Mouse (Mus musculus): ENCODE measurements at regions not wholly inside any gene's neighbourhood (a gene's known extent, or its start where the extent isn't known, plus 50 kb on each side); places are given as distances from the start of the nearest gene placed in this dataset.

DNA sequence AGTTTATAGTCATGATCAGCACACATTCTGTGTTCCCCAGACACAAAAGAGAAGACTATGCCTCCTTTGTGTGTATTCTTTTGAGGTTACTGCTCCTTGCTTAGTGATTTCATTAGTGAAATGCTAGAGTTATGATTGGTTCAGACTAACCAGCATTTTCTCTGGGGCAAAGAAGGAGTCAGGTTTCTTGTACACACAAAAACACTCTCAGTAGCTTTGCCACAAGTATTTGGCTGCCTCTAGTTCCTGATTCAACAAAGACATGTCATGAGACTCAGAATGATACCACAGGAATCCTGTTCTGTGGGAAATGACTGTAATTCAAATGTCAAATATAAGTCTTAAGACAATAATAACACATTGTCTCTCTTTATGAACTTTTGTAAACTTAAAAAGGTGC, 86.9 kb downstream of the Alx1 start:
- no peak for TF ChIP-seq CTCF (IDR thresholded peaks at IDR 0.05)
- H3K4me3 ChIP-seq: no peak overlapping the region
- H3K27ac ChIP-seq: no peak overlapping the region
- intact Hi-C loops (cut with DNase I): no loop called here
- DNase-seq: no peak

DNA sequence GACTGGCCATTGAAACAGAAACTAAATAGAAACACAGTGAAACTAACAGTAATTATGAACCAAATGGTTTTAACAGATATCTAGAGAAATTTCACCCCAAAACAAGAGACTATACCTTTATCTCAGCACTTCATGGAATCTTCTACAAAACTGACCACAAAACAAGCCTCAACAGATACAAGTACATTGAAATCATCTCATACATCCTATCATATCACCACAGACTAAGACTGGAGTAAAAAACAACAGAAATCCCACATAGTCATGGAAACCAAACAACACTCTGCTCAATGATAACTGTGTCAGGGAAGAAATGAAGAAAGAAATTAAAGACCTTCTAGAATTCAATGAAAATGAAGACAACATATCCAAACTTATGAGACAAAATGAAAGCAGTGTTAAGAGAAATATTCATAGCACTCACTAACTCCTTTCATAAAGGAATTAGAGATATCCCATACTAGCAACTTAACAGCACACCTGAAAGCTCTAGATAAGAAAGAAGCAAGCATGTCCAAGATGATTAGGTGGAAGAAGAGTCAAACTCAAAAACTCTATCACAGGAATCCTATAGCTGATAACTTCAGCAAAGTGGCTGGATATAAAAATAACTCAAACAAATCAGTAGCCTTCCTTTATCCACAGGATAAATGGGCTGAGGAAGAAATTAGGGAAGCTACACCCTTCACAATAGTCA, 89.0 kb downstream of the Alx1 start:
- Histone ChIP-seq H3K27ac (no peak overlapping the region), H3K4me3 (no peak overlapping the region)
- intact Hi-C loops (cut with DNase I): no loop called here
- no peak for TF ChIP-seq CTCF (IDR thresholded peaks at IDR 0.05)
- no peak for DNase-seq

GRCm38 (mm10) chr10:102931445-102931844, 98.6 kb downstream of the Alx1 start:
- intact Hi-C loops (cut with DNase I): no loop called here

DNA sequence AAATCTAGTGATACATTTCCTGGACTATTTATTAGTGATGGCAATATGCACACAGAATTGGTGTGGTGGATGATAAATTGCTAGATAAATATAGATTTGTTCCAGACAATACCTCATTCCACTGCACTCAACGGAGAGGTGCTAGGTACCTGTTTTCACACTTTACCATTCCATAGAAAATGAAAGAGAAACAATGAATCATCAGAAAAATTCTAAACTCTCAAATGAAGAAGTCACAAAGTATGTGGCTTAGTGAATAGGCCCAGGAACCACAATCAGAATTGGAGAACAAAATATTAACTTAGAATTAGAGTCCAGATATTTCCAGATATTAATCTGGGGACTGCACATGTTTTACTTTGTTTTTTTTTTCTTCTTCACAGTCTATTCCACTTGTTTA, 101.4 kb downstream of the Alx1 start:
- Histone ChIP-seq H3K27ac (no peak overlapping the region), H3K4me3 (no peak overlapping the region)
- DNase-seq: no peak
- intact Hi-C loops (cut with DNase I): no loop called here
- TF ChIP-seq CTCF (IDR thresholded peaks at IDR 0.05): no peak

More at GRCm38 (mm10) chr10:102931445-102931844, 98.6 kb downstream of the Alx1 start:
- no peak for TF ChIP-seq CTCF (IDR thresholded peaks at IDR 0.05)
- Histone ChIP-seq H3K4me3 (no peak overlapping the region), H3K27ac (no peak overlapping the region)
- no peak for DNase-seq

GRCm38 (mm10) chr10:102897368-102897767, 132.6 kb downstream of the Alx1 start:
- H3K27ac ChIP-seq: no peak overlapping the region
- DNase-seq: no peak
- intact Hi-C loops (cut with DNase I): no loop called here
- TF ChIP-seq CTCF (IDR thresholded peaks at IDR 0.05): no peak
- H3K4me3 ChIP-seq: no peak overlapping the region

- Histone ChIP-seq H3K27ac (no peak overlapping the region), H3K4me3 (no peak overlapping the region)
- intact Hi-C loops (cut with DNase I): no loop called here
- no peak for TF ChIP-seq CTCF (IDR thresholded peaks at IDR 0.05)
- DNase-seq: no peak
Measured at GRCm38 (mm10) chr10:102895952-102896351, 134.1 kb downstream of the Alx1 start.

DNA sequence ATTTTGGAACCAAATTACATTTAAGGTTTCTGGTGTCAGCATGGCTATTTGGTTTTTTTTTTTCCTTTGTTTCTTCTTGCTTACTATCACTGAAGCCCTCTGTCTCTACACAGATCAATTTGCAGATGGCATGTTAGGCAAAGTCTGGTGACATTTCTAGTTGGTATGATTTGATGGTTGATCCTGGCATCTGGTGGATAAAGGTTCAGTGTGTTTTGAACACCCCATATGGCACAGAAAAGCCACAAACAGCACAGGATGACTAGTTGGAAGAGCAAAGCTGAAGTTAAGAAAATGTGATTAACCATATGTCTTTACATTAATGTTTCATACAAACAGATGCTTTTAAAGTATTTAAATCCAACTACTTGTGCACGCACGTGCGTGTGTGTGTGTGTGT, 137.6 kb downstream of the Alx1 start:
- Histone ChIP-seq H3K27ac (no peak overlapping the region), H3K4me3 (no peak overlapping the region)
- DNase-seq: no peak
- intact Hi-C loops (cut with DNase I): no loop called here
- no peak for TF ChIP-seq CTCF (IDR thresholded peaks at IDR 0.05)

DNA sequence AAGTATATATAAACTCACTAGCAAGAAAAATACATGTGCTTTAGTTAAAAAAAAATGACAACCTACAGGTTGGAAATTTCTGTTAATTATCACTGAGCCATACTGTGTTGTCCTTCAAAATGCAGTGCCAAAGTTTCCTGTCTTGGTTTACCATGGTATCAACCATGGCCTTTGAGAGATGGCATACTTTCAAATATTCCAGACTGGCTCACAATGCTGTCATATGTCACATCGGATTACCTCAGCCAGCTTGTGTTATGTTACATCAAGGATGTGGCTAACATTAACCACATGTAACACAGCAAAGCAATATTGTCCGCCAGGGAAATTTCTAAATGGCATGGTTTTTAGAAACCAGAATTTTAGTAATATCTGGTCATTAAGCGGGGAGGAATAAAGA, 140.3 kb downstream of the Alx1 start:
- no peak for TF ChIP-seq CTCF (IDR thresholded peaks at IDR 0.05)
- no peak for DNase-seq
- Histone ChIP-seq H3K4me3 (no peak overlapping the region), H3K27ac (no peak overlapping the region)
- intact Hi-C loops (cut with DNase I): no loop called here

DNA sequence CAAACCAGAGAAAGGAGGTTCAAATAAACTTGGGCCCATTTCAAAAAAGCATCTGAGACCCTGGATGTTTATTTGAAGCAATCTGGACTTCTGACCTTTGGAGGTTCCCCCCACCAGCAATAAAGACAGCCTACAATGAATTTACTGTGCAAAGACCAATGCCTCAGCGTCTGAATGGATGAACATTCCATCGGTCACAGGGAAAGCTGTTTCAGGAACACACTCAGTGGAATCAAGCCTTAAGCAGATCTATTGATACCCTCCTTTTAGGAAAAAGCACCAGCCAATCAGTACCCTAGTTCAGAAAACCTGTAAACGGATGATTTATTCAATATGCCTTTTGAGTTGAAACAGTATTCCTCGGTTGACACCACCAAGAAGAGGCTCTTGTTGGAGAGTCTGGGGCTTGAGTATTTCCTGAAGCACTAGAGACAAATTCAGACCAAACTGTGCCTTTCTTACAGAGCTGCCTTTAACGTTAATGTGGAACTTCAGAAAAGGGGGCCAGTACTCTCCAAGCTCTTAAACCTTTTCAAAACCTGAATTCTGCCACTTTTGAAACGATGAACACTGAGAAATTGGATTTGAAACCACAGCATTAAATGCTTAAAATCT, 148.1 kb downstream of the Alx1 start:
- no peak for TF ChIP-seq CTCF (IDR thresholded peaks at IDR 0.05)
- intact Hi-C loops (cut with DNase I): no loop called here
- Histone ChIP-seq H3K27ac (no peak overlapping the region), H3K4me3 (no peak overlapping the region)
- DNase-seq: no peak

- DNase-seq: no peak
- Histone ChIP-seq H3K27ac (no peak overlapping the region), H3K4me3 (no peak overlapping the region)
- intact Hi-C loops (cut with DNase I): no loop called here
- peak; percentile 68 for TF ChIP-seq CTCF (IDR thresholded peaks at IDR 0.05)
Measured at GRCm38 (mm10) chr10:102878010-102878409, 152.0 kb downstream of the Alx1 start.

DNA sequence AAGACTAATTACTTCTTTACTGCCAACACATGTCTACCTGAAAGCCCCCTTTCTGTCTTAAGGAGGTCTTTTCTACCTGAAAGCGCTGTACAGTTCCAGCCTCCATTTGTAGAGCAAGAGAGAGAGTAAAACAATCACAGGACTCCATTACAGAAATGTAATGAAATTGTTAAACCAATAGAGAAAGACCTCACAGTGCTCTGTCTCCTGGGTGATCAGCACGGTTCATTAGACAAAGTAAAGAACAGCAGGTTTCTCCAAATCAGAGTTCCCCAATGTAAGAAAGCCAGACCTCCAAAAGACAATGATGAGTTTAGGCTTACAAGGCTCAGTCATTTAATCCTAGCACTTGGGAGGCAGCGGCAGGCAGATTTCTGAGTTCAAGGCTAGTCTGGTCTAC, 153.1 kb downstream of the Alx1 start:
- H3K27ac ChIP-seq: no peak overlapping the region
- intact Hi-C loops (cut with DNase I): no loop called here
- TF ChIP-seq CTCF (IDR thresholded peaks at IDR 0.05): no peak
- no peak for DNase-seq
- no peak overlapping the region for H3K4me3 ChIP-seq

GRCm38 (mm10) chr10:102866920-102867319, 163.1 kb downstream of the Alx1 start:
- no peak for DNase-seq
- TF ChIP-seq CTCF (IDR thresholded peaks at IDR 0.05): peak; percentile 37
- Histone ChIP-seq H3K27ac (no peak overlapping the region), H3K4me3 (no peak overlapping the region)
- intact Hi-C loops (cut with DNase I): no loop called here

DNA sequence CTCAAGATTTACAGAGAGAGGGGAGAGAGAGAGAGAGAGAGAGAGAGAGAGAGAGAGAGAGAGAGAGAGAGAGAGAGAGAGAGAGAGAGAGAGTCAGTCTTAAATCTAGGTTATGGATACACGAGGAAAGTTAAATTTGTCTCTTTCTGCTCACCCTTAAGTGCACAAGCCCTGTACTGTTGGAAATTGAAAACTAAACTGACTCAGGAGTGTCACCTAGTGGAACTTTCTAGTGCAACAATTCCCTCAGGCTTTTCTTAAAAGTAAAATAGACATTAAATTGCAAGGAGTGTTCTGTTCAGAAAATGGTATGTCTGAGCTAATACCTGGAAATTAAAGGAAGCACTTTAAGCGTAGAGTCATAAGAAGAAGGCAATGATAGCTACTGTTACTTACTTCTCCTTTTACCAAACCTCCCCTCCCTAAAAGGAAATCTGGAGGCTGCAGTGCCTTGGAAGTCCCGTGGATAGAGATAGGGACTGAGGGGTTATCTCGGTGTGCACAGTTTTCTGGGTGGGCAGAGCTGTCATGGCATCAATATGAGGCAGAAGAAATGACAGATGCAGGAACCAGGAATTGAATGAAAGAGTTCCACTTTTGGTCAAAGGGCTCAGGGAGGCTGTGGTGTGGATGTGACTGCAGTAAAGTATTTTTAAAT, 193.3 kb downstream of the Alx1 start:
- intact Hi-C loops (cut with DNase I): no loop called here
- no peak for DNase-seq
- TF ChIP-seq CTCF (IDR thresholded peaks at IDR 0.05): peak; percentile 45
- Histone ChIP-seq H3K27ac (no peak overlapping the region), H3K4me3 (no peak overlapping the region)
